Mouse (Mus musculus): ENCODE measurements around the gene Cdca4. TPM values are rescaled to one million over a fixed set of nuclear protein-coding genes. Genes with fewer than 3 reads are reported as not detected.

Gene Cdca4
- polyA plus RNA-seq, 1 experiment from 2014 or later = 48.9 TPM

GRCm38 (mm10) chr12:112799237-112799970 is 29.8 kb downstream of the Cdca4 start:
- Histone ChIP-seq H3K4me3 (ENCODE audit: low read depth, low read length) (no peak overlapping the region), H3K27ac (ENCODE audit: low read length) (no peak overlapping the region), H3K9ac (ENCODE audit: low read depth, low read length) (no peak overlapping the region), H3K4me1 (ENCODE audit: control insufficient read depth, low read depth, low read length) (no peaks in the 10 kb centered on the region; the same call in 1 of the 2 replicates), H3K36me3 (ENCODE audit: control insufficient read depth, insufficient read depth) (no peaks in the 10 kb centered on the region), H3K27me3 (ENCODE audit: control insufficient read depth, insufficient read depth, low read depth, low read length) (peaks cover 43% of the 10 kb centered on the region), H3K9me3 (replicated peaks; ENCODE audit: control insufficient read depth, low read length) (no peaks in the 10 kb centered on the region), H3K4me2 (ENCODE audit: low read depth, low read length) (no peak overlapping the region)
- 62% methylated on average over 10 of the region's 10 CpGs for WGBS (ENCODE audit: insufficient replicate concordance)
- no peak for ATAC-seq (ENCODE audit: low read depth)

- no peaks in the 10 kb centered on the region for H3K36me3 ChIP-seq (ENCODE audit: control insufficient read depth, insufficient read depth)
- H3K27me3 ChIP-seq (ENCODE audit: control insufficient read depth, insufficient read depth, low read depth, low read length) = peaks cover 36% of the 10 kb centered on the region
- ATAC-seq (ENCODE audit: low read depth) = no peak
- no peaks in the 10 kb centered on the region for H3K9me3 ChIP-seq (replicated peaks; ENCODE audit: control insufficient read depth, low read length)
- no peak overlapping the region for H3K4me2 ChIP-seq (ENCODE audit: low read depth, low read length)
- no peak overlapping the region for H3K4me3 ChIP-seq (ENCODE audit: low read depth, low read length)
- H3K4me1 ChIP-seq (ENCODE audit: control insufficient read depth, low read depth, low read length) = no peaks in the 10 kb centered on the region; the same call in 1 of the 2 replicates
- 48% methylated on average over 5 of the region's 5 CpGs for WGBS (ENCODE audit: insufficient replicate concordance)
- H3K9ac ChIP-seq (ENCODE audit: low read depth, low read length) = no peak overlapping the region
- no peak overlapping the region for H3K27ac ChIP-seq (ENCODE audit: low read length)
These were observed 30.5 kb downstream of the Cdca4 start for GRCm38 (mm10) chr12:112798716-112799115.

GRCm38 (mm10) chr12:112798332-112798681 is 30.9 kb downstream of the Cdca4 start:
- ATAC-seq (ENCODE audit: low read depth) = no peak
- Histone ChIP-seq H3K4me3 (ENCODE audit: low read depth, low read length) (no peak overlapping the region), H3K9ac (ENCODE audit: low read depth, low read length) (no peak overlapping the region), H3K27me3 (ENCODE audit: control insufficient read depth, insufficient read depth, low read depth, low read length) (peaks cover 34% of the 10 kb centered on the region), H3K4me1 (ENCODE audit: control insufficient read depth, low read depth, low read length) (no peaks in the 10 kb centered on the region; the same call in 1 of the 2 replicates), H3K9me3 (replicated peaks; ENCODE audit: control insufficient read depth, low read length) (no peaks in the 10 kb centered on the region), H3K4me2 (ENCODE audit: low read depth, low read length) (no peak overlapping the region), H3K27ac (ENCODE audit: low read length) (no peak overlapping the region), H3K36me3 (ENCODE audit: control insufficient read depth, insufficient read depth) (no peaks in the 10 kb centered on the region)
- 41% methylated on average over 5 of the region's 5 CpGs for WGBS (ENCODE audit: insufficient replicate concordance)

- no peaks in the 10 kb centered on the region; the same call in 1 of the 2 replicates for H3K4me1 ChIP-seq (ENCODE audit: control insufficient read depth, low read depth, low read length)
- peaks cover 29% of the 10 kb centered on the region for H3K27me3 ChIP-seq (ENCODE audit: control insufficient read depth, insufficient read depth, low read depth, low read length)
- WGBS (ENCODE audit: insufficient replicate concordance) = 48% methylated on average over 15 of the region's 15 CpGs
- no peak overlapping the region for H3K4me2 ChIP-seq (ENCODE audit: low read depth, low read length)
- H3K4me3 ChIP-seq (ENCODE audit: low read depth, low read length) = no peak overlapping the region
- no peaks in the 10 kb centered on the region for H3K9me3 ChIP-seq (replicated peaks; ENCODE audit: control insufficient read depth, low read length)
- no peaks in the 10 kb centered on the region for H3K36me3 ChIP-seq (ENCODE audit: control insufficient read depth, insufficient read depth)
- H3K27ac ChIP-seq (ENCODE audit: low read length) = no peak overlapping the region
- ATAC-seq (ENCODE audit: low read depth) = no peak
- H3K9ac ChIP-seq (ENCODE audit: low read depth, low read length) = no peak overlapping the region
These were observed 31.4 kb downstream of the Cdca4 start for GRCm38 (mm10) chr12:112797672-112798331.

- no peaks in the 10 kb centered on the region for H3K4me1 ChIP-seq (ENCODE audit: control insufficient read depth, low read depth, low read length)
- no peak for ATAC-seq (ENCODE audit: low read depth)
- H3K9me3 ChIP-seq (replicated peaks; ENCODE audit: control insufficient read depth, low read length) = no peaks in the 10 kb centered on the region
- H3K4me2 ChIP-seq (ENCODE audit: low read depth, low read length) = no peak overlapping the region
- peaks cover 19% of the 10 kb centered on the region for H3K27me3 ChIP-seq (ENCODE audit: control insufficient read depth, insufficient read depth, low read depth, low read length)
- H3K27ac ChIP-seq (ENCODE audit: low read length) = no peak overlapping the region
- H3K9ac ChIP-seq (ENCODE audit: low read depth, low read length) = no peak overlapping the region
- 36% methylated on average over 17 of the region's 17 CpGs for WGBS (ENCODE audit: insufficient replicate concordance)
- no peak overlapping the region for H3K4me3 ChIP-seq (ENCODE audit: low read depth, low read length)
- no peaks in the 10 kb centered on the region for H3K36me3 ChIP-seq (ENCODE audit: control insufficient read depth, insufficient read depth)
These were observed 32.4 kb downstream of the Cdca4 start for GRCm38 (mm10) chr12:112796551-112797510.

- no peak overlapping the region for H3K27ac ChIP-seq (ENCODE audit: low read length)
- H3K9me3 ChIP-seq (replicated peaks; ENCODE audit: control insufficient read depth, low read length) = no peaks in the 10 kb centered on the region
- no peaks in the 10 kb centered on the region for H3K36me3 ChIP-seq (ENCODE audit: control insufficient read depth, insufficient read depth)
- WGBS (ENCODE audit: insufficient replicate concordance) = 31% methylated on average over 18 of the region's 18 CpGs
- no peak overlapping the region for H3K9ac ChIP-seq (ENCODE audit: low read depth, low read length)
- no peaks in the 10 kb centered on the region for H3K4me1 ChIP-seq (ENCODE audit: control insufficient read depth, low read depth, low read length)
- H3K27me3 ChIP-seq (ENCODE audit: control insufficient read depth, insufficient read depth, low read depth, low read length) = peaks cover 8% of the 10 kb centered on the region; the same call in 1 of the 2 replicates
- ATAC-seq (ENCODE audit: low read depth) = no peak
- H3K4me2 ChIP-seq (ENCODE audit: low read depth, low read length) = no peak overlapping the region
- H3K4me3 ChIP-seq (ENCODE audit: low read depth, low read length) = no peak overlapping the region
These were observed 33.6 kb downstream of the Cdca4 start for GRCm38 (mm10) chr12:112795466-112796104.

GRCm38 (mm10) chr12:112794998-112795397 is 34.2 kb downstream of the Cdca4 start:
- Histone ChIP-seq H3K9ac (ENCODE audit: low read depth, low read length) (no peak overlapping the region), H3K4me2 (ENCODE audit: low read depth, low read length) (no peak overlapping the region), H3K27ac (ENCODE audit: low read length) (no peak overlapping the region), H3K27me3 (ENCODE audit: control insufficient read depth, insufficient read depth, low read depth, low read length) (peaks cover 8% of the 10 kb centered on the region; the same call in 1 of the 2 replicates), H3K4me1 (ENCODE audit: control insufficient read depth, low read depth, low read length) (no peaks in the 10 kb centered on the region), H3K36me3 (ENCODE audit: control insufficient read depth, insufficient read depth) (no peaks in the 10 kb centered on the region), H3K4me3 (ENCODE audit: low read depth, low read length) (no peak overlapping the region), H3K9me3 (replicated peaks; ENCODE audit: control insufficient read depth, low read length) (no peaks in the 10 kb centered on the region)
- ATAC-seq (ENCODE audit: low read depth) = no peak
- WGBS (ENCODE audit: insufficient replicate concordance) = 60% methylated on average over 5 of the region's 5 CpGs

GRCm38 (mm10) chr12:112794356-112794816 is 34.8 kb downstream of the Cdca4 start:
- peaks cover 8% of the 10 kb centered on the region; the same call in 1 of the 2 replicates for H3K27me3 ChIP-seq (ENCODE audit: control insufficient read depth, insufficient read depth, low read depth, low read length)
- no peaks in the 10 kb centered on the region for H3K36me3 ChIP-seq (ENCODE audit: control insufficient read depth, insufficient read depth)
- no peak for ATAC-seq (ENCODE audit: low read depth)
- H3K9ac ChIP-seq (ENCODE audit: low read depth, low read length) = no peak overlapping the region
- 34% methylated on average over 7 of the region's 7 CpGs for WGBS (ENCODE audit: insufficient replicate concordance)
- H3K4me2 ChIP-seq (ENCODE audit: low read depth, low read length) = no peak overlapping the region
- H3K9me3 ChIP-seq (replicated peaks; ENCODE audit: control insufficient read depth, low read length) = no peaks in the 10 kb centered on the region
- H3K4me1 ChIP-seq (ENCODE audit: control insufficient read depth, low read depth, low read length) = no peaks in the 10 kb centered on the region
- H3K27ac ChIP-seq (ENCODE audit: low read length) = no peak overlapping the region
- H3K4me3 ChIP-seq (ENCODE audit: low read depth, low read length) = no peak overlapping the region
